Mouse (Mus musculus) gastrocnemius, postnatal 36 days (tissue): ENCODE results near the gene Tnfrsf4. TPM values are rescaled to one million over a fixed set of nuclear protein-coding genes. Genes with fewer than 3 reads are reported as not detected.

Source experiments
- DNase-seq, 2 experiments: peaks; one replicate each; pipeline ENCODE4 v3.0.0; 2022
- intact Hi-C: fragments of 180-260 bp; cut with DNase I; formaldehyde crosslinking; loops from one replicate; pipeline ENCODE4 v1.15.1; 2025
- microRNA-seq, 2 experiments: library from miRNA; unstranded; fragments of <30 nt; microRNA quantifications; one replicate each; pipeline ENCODE4 v1.2.0; 2021
- total RNA-seq, 2 experiments: library from RNA; stranded (reverse); gene quantifications; 2 replicates each; pipeline ENCODE4 v1.2.3; 2021

Tnfrsf4 gene
- total RNA-seq, 2 experiments from 2014 or later: 0.59 to 0.94 TPM

DNA sequence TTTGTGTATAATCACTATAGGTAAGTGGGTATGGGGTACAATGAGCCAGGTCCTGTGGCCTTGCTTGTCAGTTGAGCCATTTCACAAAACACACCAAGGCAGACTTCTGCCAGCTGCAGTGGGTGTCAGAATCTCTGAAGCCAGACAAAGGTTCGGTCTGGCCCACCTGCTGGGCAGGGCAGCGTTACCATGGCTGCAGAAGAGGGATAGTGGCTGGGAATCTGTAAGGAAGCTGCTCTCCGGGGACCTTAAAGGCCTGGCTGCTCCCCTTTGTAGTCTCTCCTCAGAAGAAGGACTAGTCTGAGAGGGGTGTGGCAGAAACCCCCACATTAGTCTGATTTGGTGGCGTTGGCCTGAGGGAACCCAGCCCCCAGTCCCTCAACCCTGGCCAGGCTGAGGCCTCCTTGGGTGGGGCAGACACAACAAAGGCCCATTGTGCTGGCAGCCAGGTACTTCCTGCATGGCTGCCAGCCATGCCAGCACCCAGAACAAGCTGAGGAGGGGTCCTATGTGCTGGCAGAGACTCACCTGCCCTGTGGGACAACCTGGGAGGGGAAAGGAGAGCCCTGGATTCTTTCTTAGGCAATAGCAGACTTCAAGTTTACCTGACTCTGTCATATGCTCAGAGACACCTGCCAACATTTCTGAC, 50.3 kb downstream of the Tnfrsf4 start:
- intact Hi-C loops: no loop called here

DNA sequence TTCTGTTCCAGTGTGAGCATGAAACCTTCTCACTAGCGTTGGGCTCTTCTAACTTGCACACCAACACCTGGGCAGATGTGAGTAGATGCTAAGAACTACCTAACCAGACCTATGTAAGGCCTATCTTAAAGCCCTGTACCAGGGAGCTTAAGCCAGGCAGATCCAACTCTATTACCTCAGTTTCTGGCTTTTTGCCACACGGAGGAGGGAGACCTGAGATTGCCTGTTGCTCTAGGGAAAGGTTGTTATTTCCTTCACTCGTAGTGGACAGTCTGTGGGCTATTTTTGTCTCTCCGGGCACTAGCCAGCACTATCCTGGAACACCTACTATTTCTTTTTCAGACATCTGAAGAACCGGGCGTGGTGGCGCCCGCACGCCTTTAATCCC, 50.9 kb downstream of the Tnfrsf4 start:
- no peak for DNase-seq
- intact Hi-C loops: no loop called here

More for the DNA sequence above, 50.3 kb downstream of the Tnfrsf4 start:
- no peak for DNase-seq

DNA sequence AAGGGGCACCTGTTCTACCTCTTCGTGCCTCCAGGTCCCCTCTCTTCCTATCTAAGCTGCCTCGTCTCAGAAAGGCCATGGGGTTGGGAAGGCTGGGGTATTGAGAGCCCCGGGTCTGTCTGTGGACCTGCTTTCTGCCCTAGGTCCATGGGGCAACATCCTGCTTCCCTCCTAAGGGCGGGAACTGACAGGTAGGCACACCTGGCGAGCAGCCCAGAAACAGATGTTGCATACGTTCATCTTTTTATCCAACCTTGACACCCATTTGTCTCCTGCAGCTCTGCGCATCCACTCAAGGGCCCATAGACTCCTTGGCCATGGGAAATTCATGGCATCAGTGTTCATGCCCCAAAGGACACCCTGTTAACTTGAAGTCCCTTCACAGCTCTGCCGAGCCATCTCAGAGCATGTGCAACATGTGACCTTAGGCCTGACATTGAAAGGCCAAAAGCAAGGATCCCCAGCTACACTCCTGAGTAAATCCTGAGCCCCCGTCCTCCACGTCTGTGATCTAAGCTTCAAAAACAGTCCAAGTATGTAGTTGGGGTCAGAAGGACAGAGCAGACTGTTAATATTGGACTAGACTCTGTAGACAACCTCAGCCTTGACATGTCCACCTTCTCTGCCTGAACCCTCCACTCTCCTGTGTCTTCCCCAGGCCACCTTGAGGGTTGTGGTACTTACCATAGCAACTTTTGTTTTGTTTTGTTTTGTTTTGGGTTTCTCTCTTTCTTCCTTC, 51.7 kb downstream of the Tnfrsf4 start:
- intact Hi-C loops: no loop called here
- no peak for DNase-seq

Small RNA genes lying within 50 kb of the gene (microRNA-seq; reads per million reads assigned to microRNA genes)
- gene Mir200a (4.3 to 4.5 reads per million in 2 experiments), gene Mir200b (2.2 to 4.7 reads per million in 2 experiments), gene Mir429 (3.7 to 3.9 reads per million in 2 experiments)

Other genes with a start within 250 kb of the Tnfrsf4 start
- 1 to 10 TPM; 4.6 to 4.7 TPM for gene Vwa1, start 239.1 kb upstream of the Tnfrsf4 start, total RNA-seq
- under 1 TPM; 0.67 to 0.87 TPM for gene Tmem88b, start 228.0 kb upstream of the Tnfrsf4 start, total RNA-seq
- gene Ankrd65, start 223.4 kb upstream of the Tnfrsf4 start, total RNA-seq: not detected
- gene Mrpl20, start 211.0 kb upstream of the Tnfrsf4 start, total RNA-seq: 10 to 100 TPM; 38.3 to 49.1 TPM
- 10 to 100 TPM; 19.7 to 23.7 TPM for gene Ccnl2, start 201.4 kb upstream of the Tnfrsf4 start, total RNA-seq
- gene Aurkaip1, start 182.6 kb upstream of the Tnfrsf4 start, total RNA-seq: 10 to 100 TPM; 67.3 to 73.1 TPM
- 10 to 100 TPM; 29.9 to 32.7 TPM for gene Mxra8, start 174.2 kb upstream of the Tnfrsf4 start, total RNA-seq
- gene Dvl1, start 166.4 kb upstream of the Tnfrsf4 start, total RNA-seq: 100 to 1,000 TPM; 104 to 110 TPM
- under 1 TPM in 1 of 2 experiments, not detected in 1; 0.07 TPM for gene Tas1r3, start 150.5 kb upstream of the Tnfrsf4 start, total RNA-seq
- gene Cptp, start 144.4 kb upstream of the Tnfrsf4 start, total RNA-seq: 10 to 100 TPM; 14.5 to 16.0 TPM
- gene Ints11, start 144.3 kb upstream of the Tnfrsf4 start, total RNA-seq: 10 to 100 TPM; 11.9 to 15.4 TPM
- 10 to 100 TPM; 11.4 to 12.8 TPM for gene Pusl1, start 122.1 kb upstream of the Tnfrsf4 start, total RNA-seq
- gene Acap3, start 122.0 kb upstream of the Tnfrsf4 start, total RNA-seq: 1 to 10 TPM; 7.4 to 7.8 TPM
- gene Ube2j2, start 70.0 kb upstream of the Tnfrsf4 start, total RNA-seq: 10 to 100 TPM; 53.3 to 61.5 TPM
- 10 to 100 TPM; 13.1 to 21.3 TPM for gene C1qtnf12, start 51.5 kb upstream of the Tnfrsf4 start, total RNA-seq
- 1 to 10 TPM; 1.1 to 1.5 TPM for gene B3galt6, start 21.2 kb upstream of the Tnfrsf4 start, total RNA-seq
- 10 to 100 TPM; 63.1 to 68.4 TPM for gene Sdf4, start 21.0 kb upstream of the Tnfrsf4 start, total RNA-seq
- under 1 TPM in 1 of 2 experiments, not detected in 1; 0.48 TPM for gene Tnfrsf18, start 12.3 kb downstream of the Tnfrsf4 start, total RNA-seq
- not detected for gene Ttll10, start 45.6 kb downstream of the Tnfrsf4 start, total RNA-seq
- gene 9430015G10Rik, start 96.1 kb downstream of the Tnfrsf4 start, total RNA-seq: 1 to 10 TPM; 3.1 to 4.7 TPM
- not detected for gene Rnf223, start 116.7 kb downstream of the Tnfrsf4 start, total RNA-seq
- 1 to 10 TPM; 7.0 to 8.6 TPM for gene Agrn, start 183.6 kb downstream of the Tnfrsf4 start, total RNA-seq
- 1 to 10 TPM in 1 of 2 experiments, under 1 TPM in 1; 0.97 to 1.1 TPM for gene Isg15, start 187.0 kb downstream of the Tnfrsf4 start, total RNA-seq
- 1 to 10 TPM; 2.8 to 4.4 TPM for gene AW011738, start 189.5 kb downstream of the Tnfrsf4 start, total RNA-seq
- gene Perm1, start 202.0 kb downstream of the Tnfrsf4 start, total RNA-seq: 100 to 1,000 TPM; 144 to 172 TPM
- gene Plekhn1, start 221.0 kb downstream of the Tnfrsf4 start, total RNA-seq: 1 to 10 TPM; 5.0 to 5.9 TPM
- gene Noc2l, start 222.2 kb downstream of the Tnfrsf4 start, total RNA-seq: 10 to 100 TPM; 25.2 to 29.4 TPM
- under 1 TPM in 1 of 2 experiments, not detected in 1; 0.25 TPM for gene Samd11, start 241.8 kb downstream of the Tnfrsf4 start, total RNA-seq